ENCODE assay signal across 8 mouse cellular contexts in genomic region chr16:77099018-77099869, GRCm38 (mm10).
DNase-seq lines count a peak whose midpoint lies in the region; ATAC-seq lines count a peak whose summit lies in the region.

No protein-coding gene starts in this region.

- peak; percentile 52 for ATAC-seq in inflammation-experienced regulatory T-cells, adult 6 months

- intact Hi-C loops in left cerebral cortex, postnatal 4 days (cut with DNase I), result no loop called here

- peak; percentile 56 to 61 for DNase-seq in B cell, adult 2 months
- peak; percentile 63 for DNase-seq in ZHBTc4 (ENCODE audit: low read depth, low spot score)
- DNase-seq in cerebellum, postnatal 25 days, result peak; percentile 77 to 89
- DNase-seq in frontal cortex, postnatal 36 days (ENCODE audit: low spot score in 2 of 2), result peak; percentile 64 to 88
- DNase-seq in left cerebral cortex, postnatal 4 days, result peak; percentile 96
- DNase-seq in neural tube, embryonic 10.5 days (ENCODE audit: extremely low spot score, low spot score), result peak; percentile 60
- peak; percentile 50 for DNase-seq in testis, postnatal 14 days (ENCODE audit: low spot score)

Comparison
In these comparisons a context has a peak if more than half of its experiments do, and no peak if none do; other contexts are left out.
1. Peak in every context shown above with its lines: DNase-seq and ATAC-seq.